In genomic region chr1:45905107-45905821, GRCm38 (mm10) we compare ENCODE assay signal across 9 mouse cellular contexts. TPM values are rescaled to one million over a fixed set of nuclear protein-coding genes. Genes with fewer than 3 reads are reported as not detected.
DNase-seq lines count a peak whose midpoint lies in the region; ATAC-seq and TF ChIP-seq lines count a peak whose summit lies in the region.
"Had no signal": no experiment of that assay in that cellular context is flagged by ENCODE, and none has a peak within 500 bp of the region (broad histone marks: within the 10 kb centered on the region; RNA-seq: fewer than 3 reads in every experiment).

No protein-coding gene starts in this region.

- no peaks in the 10 kb centered on the region for H3K79me2 ChIP-seq in liver, adult 2 months (ENCODE audit: control insufficient read depth, insufficient read depth, low read length)
- no peaks in the 10 kb centered on the region for H3K79me2 ChIP-seq in myocyte (ENCODE audit: control insufficient read depth, insufficient read depth)

- no peak overlapping the region for H3K4me3 ChIP-seq in hindbrain, embryonic 16.5 days (ENCODE audit: low read length)
- H3K4me3 ChIP-seq in liver, adult 2 months (ENCODE audit: insufficient read depth, low read depth, low read length), result no peak overlapping the region
- no peak overlapping the region for H3K4me3 ChIP-seq in myocyte

- no peaks in the 10 kb centered on the region for H3K36me3 ChIP-seq in hindbrain, embryonic 16.5 days (ENCODE audit: control insufficient read depth, insufficient read depth, low read length)
- H3K36me3 ChIP-seq in liver, adult 2 months (ENCODE audit: control insufficient read depth, insufficient read depth, low read length), result peaks cover 24% of the 10 kb centered on the region
- peaks cover 3% of the 10 kb centered on the region for H3K36me3 ChIP-seq in myocyte (ENCODE audit: control insufficient read depth, insufficient read depth)

- H3K4me2 ChIP-seq in hindbrain, embryonic 16.5 days (ENCODE audit: low read length), result no peak overlapping the region
- peak overlapping the region; percentile 58 for H3K4me2 ChIP-seq in myocyte (ENCODE audit: low read depth)

- H3K9ac ChIP-seq in hindbrain, embryonic 16.5 days (ENCODE audit: low read depth, low read length), result no peak overlapping the region
- H3K9ac ChIP-seq in liver, adult 2 months (ENCODE audit: low read depth, low read length), result no peak overlapping the region

- DNase-seq in cerebellum, postnatal 14 days, result peak; percentile 37 to 43
- DNase-seq in cerebellum, adult 9-11 months, result no peak
- DNase-seq in forelimb bud, embryonic 11.5 days (ENCODE audit: low read depth, low spot score), result peak; percentile 46
- DNase-seq in liver, adult 2 months (ENCODE audit: extremely low read depth, low read depth, low spot score), result peak; percentile 100
- no peak for DNase-seq in frontal cortex, postnatal 25 days (ENCODE audit: low spot score in 2 of 2)

- TF ChIP-seq POLR2A in liver, adult 2 months (IDR thresholded peaks at IDR 0.05; ENCODE audit: extremely low read depth, insufficient read depth, low read length), result no peak
- no peak for TF ChIP-seq POLR2A in myocyte (IDR thresholded peaks at IDR 0.05; ENCODE audit: insufficient read length, low read depth)

- no peak overlapping the region for H3ac ChIP-seq in myocyte (ENCODE audit: control insufficient read depth, insufficient read length)

- H3K4me1 ChIP-seq in hindbrain, embryonic 16.5 days (ENCODE audit: control insufficient read depth, insufficient read depth, low read depth, low read length), result peaks cover 3% of the 10 kb centered on the region; the same call in 1 of the 2 replicates
- peaks cover 12% of the 10 kb centered on the region for H3K4me1 ChIP-seq in liver, adult 2 months (ENCODE audit: control insufficient read depth, insufficient read depth, low read length)

- H3K27ac ChIP-seq in hindbrain, embryonic 16.5 days (ENCODE audit: low read depth, low read length), result no peak overlapping the region
- peak overlapping the region; percentile 72 for H3K27ac ChIP-seq in liver, adult 2 months (replicated peaks; ENCODE audit: insufficient read depth, low read depth, low read length)

- peak; percentile 97 for ATAC-seq in hindbrain, embryonic 16.5 days
- ATAC-seq in granulocyte monocyte progenitor cell, adult 5-6 weeks (replicated peaks; ENCODE audit: poor library complexity, severe bottlenecking), result no peak

- no peaks in the 10 kb centered on the region for H3K27me3 ChIP-seq in hindbrain, embryonic 16.5 days (replicated peaks; ENCODE audit: control insufficient read depth, insufficient read depth, low read length)
- no peaks in the 10 kb centered on the region for H3K27me3 ChIP-seq in liver, adult 2 months (ENCODE audit: control insufficient read depth, insufficient read depth, low read length)
- H3K27me3 ChIP-seq in myocyte (ENCODE audit: control insufficient read depth, insufficient read depth, insufficient read length), result no peaks in the 10 kb centered on the region

- whole genome bisulfite sequencing in hindbrain, embryonic 16.5 days, result 21% methylated on average over 5 of the region's 5 CpGs
- 12% methylated on average over 5 of the region's 5 CpGs for WGBS in liver, adult 2 months

- no peak for TF ChIP-seq CTCF in liver, adult 2 months (IDR thresholded peaks at IDR 0.05; ENCODE audit: low read depth, low read length)

- no peaks in the 10 kb centered on the region for H3K9me3 ChIP-seq in hindbrain, embryonic 16.5 days (ENCODE audit: control insufficient read depth, low read length)

TF ChIP-seq in myocyte, 11 proteins besides CTCF, POLR2A, EP300 and RAD21:
- TF ChIP-seq CEBPB (IDR thresholded peaks at IDR 0.05; ENCODE audit: insufficient read depth, poor library complexity, severe bottlenecking) (no peak), REST (IDR thresholded peaks at IDR 0.05; ENCODE audit: insufficient read depth, insufficient read length) (no peak), E2F4 (IDR thresholded peaks at IDR 0.05; ENCODE audit: insufficient read depth) (no peak), TCF12 (IDR thresholded peaks at IDR 0.05; ENCODE audit: insufficient read depth, poor library complexity, severe bottlenecking) (no peak), MAX (IDR thresholded peaks at IDR 0.05; ENCODE audit: low read depth) (no peak), MYOD1 (IDR thresholded peaks at IDR 0.05; ENCODE audit: control insufficient read depth in 1 of 3, insufficient read length in 2 of 3, low read depth in 2 of 3) (peak in 1 of 3 experiments; percentile 65), USF1 (IDR thresholded peaks at IDR 0.05; ENCODE audit: low read depth) (no peak), TCF3 (IDR thresholded peaks at IDR 0.05; ENCODE audit: insufficient read length, low read depth) (no peak), POLR2AphosphoS2 (IDR thresholded peaks at IDR 0.05; ENCODE audit: insufficient read length, low read depth) (no peak), MYOG (IDR thresholded peaks at IDR 0.05; ENCODE audit: control insufficient read depth in 1 of 3, insufficient read depth in 1 of 3, insufficient read length in 2 of 3, low read depth in 2 of 3) (peak in 1 of 3 experiments; percentile 76), SRF (IDR thresholded peaks at IDR 0.05; ENCODE audit: control insufficient read depth, insufficient read length, low read depth) (no peak)

RNA-seq across cellular contexts. Expression of gene Gm5269, which starts 15.2 kb away (rescaled TPM):
- not detected in 2 replicates for polyA plus RNA-seq in hindbrain, embryonic 16.5 days (2015; fragmentation: Nextera tagmentation; extraction: Ambion mirVana)
- total RNA-seq in liver, adult 2 months (2014; rRNA removed), result not detected in 2 replicates
- not detected in 2 replicates for polyA plus RNA-seq in liver, adult 2 months (2012; rRNA removed)
- not detected for polyA plus RNA-seq in myocyte (2012; fragmentation: generic; extraction: Trizol)
- not detected in 2 replicates for total RNA-seq in granulocyte monocyte progenitor cell, adult 5-6 weeks (2014; fragmentation: Nextera tagmentation)
- not detected in 2 replicates for total RNA-seq in granulocyte monocyte progenitor cell, adult 5-6 weeks (2017)
- polyA plus RNA-seq: cortical plate, adult 2 months had no signal

RNA-seq across cellular contexts. Expression of gene Slc40a1, which starts 21.1 kb away (rescaled TPM):
- polyA plus RNA-seq in hindbrain, embryonic 16.5 days (2015; fragmentation: Nextera tagmentation; extraction: Ambion mirVana), result 34.6 and 37.5 TPM in 2 replicates
- 124 and 166 TPM in 2 replicates for total RNA-seq in liver, adult 2 months (2014; rRNA removed)
- polyA plus RNA-seq in liver, adult 2 months (2012; rRNA removed), result 42.6 and 47.4 TPM in 2 replicates
- polyA plus RNA-seq in myocyte (2012; fragmentation: generic; extraction: Trizol), result 21.7 TPM
- 4.6 and 11.2 TPM in 2 replicates for total RNA-seq in granulocyte monocyte progenitor cell, adult 5-6 weeks (2014; fragmentation: Nextera tagmentation)
- 8.6 and 10.6 TPM in 2 replicates for total RNA-seq in granulocyte monocyte progenitor cell, adult 5-6 weeks (2017)

Comparison
In these comparisons a context has a peak if more than half of its experiments do, and no peak if none do; other contexts are left out.
1. DNase-seq: peak in cerebellum, postnatal 14 days (2 of 2), forelimb bud, embryonic 11.5 days (single experiment) and liver, adult 2 months (single experiment); none in cerebellum, adult 9-11 months (single experiment) and frontal cortex, postnatal 25 days (0 of 2).